Mouse (Mus musculus) liver, adult 2 months (tissue): ENCODE data around the gene Spout1.

Experiments
- CTCF ChIP-seq: fragments of 200-500 bp; IDR thresholded peaks from 2 replicates; pipeline ENCODE4 v1.5.1; 2011; ENCODE audit warnings: low read depth, low read length, control low read depth
- POLR2A ChIP-seq: fragments of 200-500 bp; IDR thresholded peaks from 2 replicates; pipeline ENCODE4 v1.6.1; 2011; ENCODE audit warnings: low read length, control low read depth; ENCODE audit not compliant: insufficient read depth; ENCODE audit errors: extremely low read depth

GRCm38 (mm10) chr2:30173541-30174240 lies 4.6 kb downstream of the Spout1 start:
- TF ChIP-seq POLR2A = no peak
- TF ChIP-seq CTCF = no peak
